Mouse (Mus musculus) limb, embryonic 14.5 days (tissue): Measurements from ENCODE around the gene Cops7b. TPM values are rescaled to one million over a fixed set of nuclear protein-coding genes. Genes with fewer than 3 reads are reported as not detected.

Experiments used
- ATAC-seq: fragments of 200-750 bp; cut with Nextera tagmentation; 2 replicates; pipeline ENCODE4 v1.8.0; 2017; ENCODE audit warnings: low read depth, moderate number of reproducible peaks, moderate TSS enrichment; ENCODE audit not compliant: low FRiP score
- DNase-seq: peaks from one replicate; pipeline ENCODE4 v3.0.0-alpha.2; 2015; ENCODE audit warnings: low spot score
- H3K27ac ChIP-seq: fragments of 300-500 bp; sonication (generic); replicated peaks from 2 replicates; pipeline ENCODE4 v1.5.1; 2014; ENCODE audit warnings: low read depth, mild to moderate bottlenecking, low read length, moderate library complexity, mixed read lengths
- H3K27me3 ChIP-seq: fragments of 300-500 bp; sonication (generic); 2 replicates; pipeline ENCODE4 v1.6.1; 2014; ENCODE audit warnings: low read length, mixed read lengths; ENCODE audit not compliant: control insufficient read depth, insufficient read depth
- H3K36me3 ChIP-seq: fragments of 300-500 bp; sonication (generic); 2 replicates; pipeline ENCODE4 v1.6.1; 2014; ENCODE audit warnings: mild to moderate bottlenecking, low read length, moderate library complexity, mixed read lengths; ENCODE audit not compliant: control insufficient read depth, insufficient read depth
- H3K4me1 ChIP-seq: fragments of 300-500 bp; sonication (generic); 2 replicates; pipeline ENCODE4 v1.6.1; 2014; ENCODE audit warnings: antibody characterized with exemption, low read length, mixed read lengths; ENCODE audit not compliant: control insufficient read depth, insufficient read depth
- H3K4me2 ChIP-seq: fragments of 300-500 bp; sonication (generic); replicated peaks from 2 replicates; pipeline ENCODE4 v1.6.1; 2014; ENCODE audit warnings: low read depth, mild to moderate bottlenecking, low read length, moderate library complexity; ENCODE audit not compliant: severe bottlenecking
- H3K4me3 ChIP-seq: fragments of 300-500 bp; sonication (generic); replicated peaks from 2 replicates; pipeline ENCODE4 v1.5.1; 2014; ENCODE audit warnings: low read length
- H3K9ac ChIP-seq: fragments of 300-500 bp; sonication (generic); 2 replicates; pipeline ENCODE4 v1.6.1; 2014; ENCODE audit warnings: mild to moderate bottlenecking, low read depth, low read length, moderate library complexity; ENCODE audit not compliant: severe bottlenecking
- H3K9me3 ChIP-seq: fragments of 300-500 bp; sonication (generic); 2 replicates; pipeline ENCODE4 v1.6.1; 2016; ENCODE audit warnings: low read length; ENCODE audit not compliant: control insufficient read depth
- POLR2A ChIP-seq: fragments of 200-500 bp; IDR thresholded peaks from 2 replicates; pipeline ENCODE4 v1.8.0; 2012; ENCODE audit warnings: inconsistent platforms, mild to moderate bottlenecking, moderate library complexity, borderline replicate concordance; ENCODE audit not compliant: insufficient read depth, insufficient read length; ENCODE audit errors: extremely low read depth
- WGBS: fragments of 180-500 bp; shearing (Covaris S2); extraction: QIAGEN DNeasy Blood & Tissue Kit; methylation state at CpG from one replicate; pipeline ENCODE4 v1.1.7; 2014; 5-methylcytosine and 5-hydroxymethylcytosine counted together
- microRNA-seq: library from miRNA; unstranded; fragments of <30 nt; microRNA quantifications from one replicate; pipeline ENCODE4, GENCODE M21; 2016
- polyA plus RNA-seq, 2 experiments: library from polyadenylated mRNA; depleted of rRNA in 1 of 2; stranded (reverse) in 1 of 2; unstranded in 1 of 2; fragments of >200 nt; fragmentation: Nextera tagmentation in 1 of 2; extraction: Ambion mirVana in 1 of 2; gene quantifications; 2 replicates each; pipeline versions ENCODE4 v1.2.1 to v1.2.3; 2012 to 2014

Gene Cops7b
- polyA plus RNA-seq, 2 experiments: 35.6 to 62.1 TPM

DNA sequence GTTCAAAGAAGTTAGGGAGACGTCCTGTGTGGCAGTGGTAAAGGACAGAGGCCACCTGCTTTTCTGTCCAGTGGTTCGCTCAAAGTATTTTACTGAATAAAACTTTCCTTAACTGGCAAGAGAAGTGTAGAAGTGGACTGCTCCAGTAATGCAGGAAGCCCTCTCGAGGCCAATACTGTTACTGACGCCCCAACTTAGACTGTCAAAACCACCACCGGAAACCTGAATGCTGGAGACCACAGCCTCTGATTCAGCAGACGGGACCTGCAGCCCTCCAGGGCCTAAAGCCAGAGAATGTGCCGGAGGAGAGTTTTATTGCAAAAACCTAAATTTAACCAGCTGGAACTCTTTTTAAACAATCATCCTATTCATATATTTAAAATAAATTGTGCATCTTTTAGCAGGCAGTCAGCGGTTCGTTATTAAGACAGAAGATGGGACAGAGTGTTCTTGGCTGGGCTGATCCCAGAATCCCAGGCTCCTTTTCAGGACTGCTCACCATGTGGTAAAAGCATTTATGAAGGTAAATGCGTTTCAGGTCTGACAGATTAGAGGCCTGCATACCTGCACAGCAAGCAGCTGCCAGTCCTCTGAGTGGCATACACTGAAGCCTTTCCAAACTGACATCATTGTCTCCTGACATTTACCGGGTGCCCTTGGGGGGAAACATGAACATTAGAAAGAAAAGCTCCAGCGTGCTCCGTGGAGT is 60.6 kb downstream of the Cops7b start:
- H3K27me3 ChIP-seq: no peaks in the 10 kb centered on the region
- peak; percentile 87 for ATAC-seq
- peak overlapping the region; percentile 64 for H3K27ac ChIP-seq

GRCm38 (mm10) chr1:86647517-86647916 is 64.8 kb downstream of the Cops7b start:
- WGBS: 35% methylated on average over 2 of the region's 2 CpGs
- no peaks in the 10 kb centered on the region for H3K27me3 ChIP-seq
- H3K9me3 ChIP-seq: no peaks in the 10 kb centered on the region
- peaks cover 6% of the 10 kb centered on the region for H3K4me1 ChIP-seq
- ATAC-seq: no peak
- H3K36me3 ChIP-seq: no peaks in the 10 kb centered on the region
- H3K4me3 ChIP-seq: no peak overlapping the region
- DNase-seq: no peak
- H3K4me2 ChIP-seq: no peak overlapping the region
- TF ChIP-seq POLR2A: no peak
- H3K9ac ChIP-seq: no peak overlapping the region
- H3K27ac ChIP-seq: no peak overlapping the region

More for the DNA sequence above, 60.6 kb downstream of the Cops7b start:
- Histone ChIP-seq H3K9ac (no peak overlapping the region), H3K4me1 (peaks cover 6% of the 10 kb centered on the region), H3K9me3 (no peaks in the 10 kb centered on the region), H3K36me3 (no peaks in the 10 kb centered on the region), H3K4me3 (no peak overlapping the region), H3K4me2 (peak overlapping the region; percentile 6; the same call in 1 of the 2 replicates)
- no peak for TF ChIP-seq POLR2A
- peak; percentile 77 for DNase-seq
- WGBS: 21% methylated on average over 13 of the region's 13 CpGs

- no peak for TF ChIP-seq POLR2A
- Histone ChIP-seq H3K4me2 (no peak overlapping the region), H3K4me3 (no peak overlapping the region), H3K4me1 (no peaks in the 10 kb centered on the region), H3K36me3 (no peaks in the 10 kb centered on the region), H3K27me3 (no peaks in the 10 kb centered on the region), H3K27ac (no peak overlapping the region), H3K9ac (no peak overlapping the region), H3K9me3 (no peaks in the 10 kb centered on the region)
- DNase-seq: peak; percentile 76
- 23% methylated on average over 6 of the region's 6 CpGs for WGBS
- no peak for ATAC-seq
Observed at GRCm38 (mm10) chr1:86650272-86650671, 67.6 kb downstream of the Cops7b start.

DNA sequence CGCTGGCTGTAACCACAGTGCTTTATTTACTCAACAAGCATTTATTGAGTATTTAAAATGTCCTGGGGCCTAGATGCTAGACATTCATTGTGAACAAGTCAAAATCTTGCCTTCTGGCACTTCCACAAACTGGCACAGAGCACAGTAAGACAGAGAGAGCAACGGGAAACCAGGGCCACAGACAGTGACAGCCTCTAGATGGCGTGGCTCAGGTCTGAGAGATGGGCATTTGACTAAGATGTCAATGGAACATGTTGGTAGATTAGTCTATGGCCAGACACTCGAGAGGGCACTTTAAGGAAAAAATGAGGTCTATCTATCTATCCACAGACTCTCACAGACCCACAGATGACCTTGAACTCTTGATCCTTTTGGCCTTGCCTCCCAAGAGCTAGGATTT is 70.0 kb downstream of the Cops7b start:
- 47% methylated on average over 4 of the region's 4 CpGs for WGBS
- no peak overlapping the region for H3K27ac ChIP-seq

DNA sequence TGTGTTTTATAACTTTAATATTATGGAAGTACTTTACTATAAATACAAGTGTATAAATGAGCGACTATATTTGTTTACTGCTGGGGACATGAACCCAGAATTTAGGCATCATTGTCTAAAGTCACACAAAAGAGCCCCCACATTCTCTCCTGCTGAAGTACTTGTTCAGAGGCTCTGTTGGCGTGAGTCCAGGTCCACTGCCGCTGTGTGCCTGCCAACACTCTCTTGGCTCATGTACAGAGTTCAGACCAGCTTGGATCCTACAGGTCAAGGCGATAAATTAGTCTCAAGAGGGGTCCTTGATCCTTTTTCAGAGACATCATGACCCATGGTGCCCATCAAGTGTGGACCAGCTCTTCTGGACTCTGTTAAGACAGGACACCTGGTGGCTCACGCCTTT is 74.4 kb downstream of the Cops7b start:
- Histone ChIP-seq H3K27me3 (no peaks in the 10 kb centered on the region), H3K4me1 (no peaks in the 10 kb centered on the region), H3K36me3 (no peaks in the 10 kb centered on the region), H3K9me3 (no peaks in the 10 kb centered on the region), H3K4me2 (no peak overlapping the region), H3K9ac (no peak overlapping the region), H3K27ac (no peak overlapping the region), H3K4me3 (no peak overlapping the region)
- DNase-seq: no peak
- no peak for TF ChIP-seq POLR2A
- WGBS: 84% methylated on average over 5 of the region's 5 CpGs
- ATAC-seq: no peak

More for the DNA sequence above, 70.0 kb downstream of the Cops7b start:
- ATAC-seq: no peak
- Histone ChIP-seq H3K4me1 (no peaks in the 10 kb centered on the region), H3K4me2 (no peak overlapping the region), H3K9ac (no peak overlapping the region), H3K27me3 (no peaks in the 10 kb centered on the region), H3K9me3 (no peaks in the 10 kb centered on the region), H3K36me3 (no peaks in the 10 kb centered on the region), H3K4me3 (no peak overlapping the region)
- no peak for DNase-seq
- no peak for TF ChIP-seq POLR2A

Small RNAs within 50 kb of the gene (microRNA-seq; reads per million reads assigned to microRNA genes)
- not detected for gene Gm22955

Other genes with a start within 250 kb of the Cops7b start
- gene Ncl, start 223.5 kb upstream of the Cops7b start, polyA plus RNA-seq (2012; rRNA removed): 63.5 and 201 TPM in 2 replicates
- gene Ncl, start 223.5 kb upstream of the Cops7b start, polyA plus RNA-seq (2014; fragmentation: Nextera tagmentation; extraction: Ambion mirVana): 286 and 299 TPM in 2 replicates
- gene Nmur1, start 156.7 kb upstream of the Cops7b start, polyA plus RNA-seq (2012; rRNA removed): 0.09 TPM in 1 of 2 replicates, not detected in the other
- 0.17 TPM in 1 of 2 replicates, not detected in the other for gene Nmur1, start 156.7 kb upstream of the Cops7b start, polyA plus RNA-seq (2014; fragmentation: Nextera tagmentation; extraction: Ambion mirVana)
- not detected in 2 replicates for gene Tex44, start 156.6 kb upstream of the Cops7b start, polyA plus RNA-seq (2012; rRNA removed)
- not detected in 2 replicates for gene Tex44, start 156.6 kb upstream of the Cops7b start, polyA plus RNA-seq (2014; fragmentation: Nextera tagmentation; extraction: Ambion mirVana)
- gene Ptma, start 56.2 kb upstream of the Cops7b start, polyA plus RNA-seq (2012; rRNA removed): 1,648 and 3,055 TPM in 2 replicates
- gene Ptma, start 56.2 kb upstream of the Cops7b start, polyA plus RNA-seq (2014; fragmentation: Nextera tagmentation; extraction: Ambion mirVana): 2,429 and 2,674 TPM in 2 replicates
- gene Pde6d, start 275 bp upstream of the Cops7b start, polyA plus RNA-seq (2012; rRNA removed): 61.1 and 63.2 TPM in 2 replicates
- gene Pde6d, start 275 bp upstream of the Cops7b start, polyA plus RNA-seq (2014; fragmentation: Nextera tagmentation; extraction: Ambion mirVana): 63.0 and 69.7 TPM in 2 replicates
- gene Nppc, start 87.7 kb downstream of the Cops7b start, polyA plus RNA-seq (2012; rRNA removed): 5.6 and 6.4 TPM in 2 replicates
- 4.7 and 6.1 TPM in 2 replicates for gene Nppc, start 87.7 kb downstream of the Cops7b start, polyA plus RNA-seq (2014; fragmentation: Nextera tagmentation; extraction: Ambion mirVana)
- 22.2 and 23.8 TPM in 2 replicates for gene Dis3l2, start 120.9 kb downstream of the Cops7b start, polyA plus RNA-seq (2012; rRNA removed)
- gene Dis3l2, start 120.9 kb downstream of the Cops7b start, polyA plus RNA-seq (2014; fragmentation: Nextera tagmentation; extraction: Ambion mirVana): 24.4 and 26.9 TPM in 2 replicates